Mouse (Mus musculus): ENCODE data around the gene Marc1. TPM values are rescaled to one million over a fixed set of nuclear protein-coding genes. Genes with fewer than 3 reads are reported as not detected.

Marc1 gene
- 0.22 TPM in 1 of 2 replicates, not detected in the other for polyA plus RNA-seq (2015; fragmentation: Nextera tagmentation; extraction: Ambion mirVana)

DNA sequence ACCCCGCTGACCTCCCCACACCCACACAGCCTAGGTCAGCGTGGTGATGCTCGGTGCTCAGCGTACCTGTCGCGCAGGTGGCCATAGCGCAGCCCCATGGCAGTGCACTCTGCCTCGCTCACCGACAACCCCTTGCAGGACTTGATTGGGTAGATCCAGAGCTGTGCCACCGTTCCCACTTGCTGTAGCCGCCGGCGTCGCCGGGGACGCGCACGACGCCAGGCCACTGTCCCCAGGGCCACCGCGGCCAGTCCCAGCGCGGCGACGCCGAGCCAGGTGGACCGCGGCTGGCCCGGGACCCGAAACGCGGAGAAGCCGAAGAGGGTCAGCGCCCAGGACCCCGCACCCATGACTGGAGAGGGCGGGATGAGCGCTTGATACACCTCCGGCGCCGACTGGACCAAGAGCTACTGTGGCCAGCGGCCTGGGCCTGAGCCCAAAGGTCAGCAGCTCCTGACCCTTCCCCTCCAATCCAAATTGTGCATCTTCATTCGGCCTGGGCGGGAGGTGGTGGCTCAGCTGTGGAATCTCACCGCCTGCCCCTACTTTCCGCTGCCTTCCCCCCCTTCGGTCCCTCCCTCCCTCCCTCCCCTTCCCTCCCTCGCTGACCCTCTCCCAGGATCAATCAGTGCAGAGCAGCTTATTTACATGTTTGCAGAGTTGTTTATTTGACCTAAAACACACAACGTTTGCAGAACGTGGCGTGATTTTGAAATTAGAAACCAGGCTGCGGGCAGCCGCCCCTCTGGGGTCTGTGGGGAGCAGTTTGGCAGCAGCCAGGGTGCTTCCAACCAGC, at the start of gene Marc1:
TSS of gene Marc1 (minus strand) at position 534 of the 796 bp plus-strand sequence.
- WGBS = 8% methylated on average over 52 of the region's 52 CpGs
- Histone ChIP-seq H3K9me3 (replicated peaks) (no peaks in the 10 kb centered on the region), H3K4me3 (peak within 1 kb of the TSS; percentile 30), H3K27ac (no peak within 1 kb of the TSS), H3K9ac (peak within 1 kb of the TSS; percentile 52; the same call in 1 of the 2 replicates), H3K4me1 (peaks cover 6% of the 10 kb centered on the region), H3K4me2 (peak within 1 kb of the TSS; percentile 63), H3K36me3 (ENCODE audit: poor library complexity, severe bottlenecking) (peaks cover 6% of the 10 kb centered on the region; the same call in 1 of the 2 replicates), H3K27me3 (peaks cover 36% of the 10 kb centered on the region)
- ATAC-seq = no peak; the same call in 1 of the 2 replicates

DNA sequence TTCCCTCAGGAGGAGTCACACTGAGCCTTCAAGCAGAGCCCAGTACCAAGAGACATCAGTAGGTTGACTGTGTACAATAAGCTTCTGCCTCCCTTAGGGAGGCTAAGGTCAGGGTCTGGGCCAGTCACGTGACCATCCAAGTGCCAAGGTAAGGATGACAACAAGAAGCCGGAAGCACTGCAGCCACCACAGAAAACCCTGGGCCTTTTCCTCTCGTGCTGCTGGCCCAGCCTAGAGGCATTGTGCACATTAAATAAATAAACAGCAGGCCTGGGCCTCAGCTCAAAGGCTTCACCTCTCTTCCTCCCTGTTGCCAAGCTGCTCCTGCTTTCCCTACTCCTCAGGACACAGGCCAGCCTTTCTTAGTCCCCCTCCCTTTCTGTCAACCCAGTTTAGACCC, 49.2 kb upstream of the Marc1 start:
- no peak overlapping the region for H3K4me2 ChIP-seq
- H3K9me3 ChIP-seq (replicated peaks) = no peaks in the 10 kb centered on the region
- peaks cover 6% of the 10 kb centered on the region; the same call in 1 of the 2 replicates for H3K27me3 ChIP-seq
- no peak overlapping the region for H3K27ac ChIP-seq
- H3K4me1 ChIP-seq = no peaks in the 10 kb centered on the region
- 79% methylated on average over 3 of the region's 3 CpGs for WGBS
- H3K4me3 ChIP-seq = no peak overlapping the region
- ATAC-seq = no peak
- no peak overlapping the region for H3K9ac ChIP-seq
- H3K36me3 ChIP-seq (ENCODE audit: poor library complexity, severe bottlenecking) = no peaks in the 10 kb centered on the region

- no peak overlapping the region for H3K27ac ChIP-seq
- no peak overlapping the region for H3K4me2 ChIP-seq
- no peak overlapping the region for H3K4me3 ChIP-seq
- no peaks in the 10 kb centered on the region for H3K4me1 ChIP-seq
- no peaks in the 10 kb centered on the region for H3K36me3 ChIP-seq (ENCODE audit: poor library complexity, severe bottlenecking)
- ATAC-seq = no peak
- H3K9ac ChIP-seq = no peak overlapping the region
- WGBS = 73% methylated on average over 1 of the region's 1 CpGs
- peaks cover 8% of the 10 kb centered on the region; the same call in 1 of the 2 replicates for H3K27me3 ChIP-seq
- no peaks in the 10 kb centered on the region for H3K9me3 ChIP-seq (replicated peaks)
Measured at GRCm38 (mm10) chr1:184858253-184858652, 47.1 kb upstream of the Marc1 start.

DNA sequence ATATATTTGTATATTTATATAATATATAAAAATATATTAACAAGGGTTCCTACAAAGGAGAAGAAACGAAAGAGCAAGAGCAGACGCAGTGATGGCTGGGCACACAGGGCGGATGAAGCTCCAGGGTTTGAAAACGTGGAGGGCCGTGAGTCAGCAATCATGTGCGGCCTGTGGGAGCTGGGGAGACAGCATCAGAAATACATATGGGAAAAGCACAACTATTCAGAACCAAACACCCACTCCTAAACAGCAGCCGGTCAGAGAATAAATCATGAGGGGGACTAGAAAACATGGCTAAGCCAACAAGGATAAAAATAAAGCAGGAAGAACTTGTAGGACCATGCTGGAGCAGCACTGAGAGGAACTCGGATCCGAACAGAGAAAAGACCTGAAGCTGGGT, 46.1 kb upstream of the Marc1 start:
- no peak overlapping the region for H3K4me2 ChIP-seq
- no peaks in the 10 kb centered on the region for H3K36me3 ChIP-seq (ENCODE audit: poor library complexity, severe bottlenecking)
- H3K4me3 ChIP-seq = no peak overlapping the region
- no peak overlapping the region for H3K27ac ChIP-seq
- WGBS = 93% methylated on average over 9 of the region's 9 CpGs
- no peak for ATAC-seq
- no peak overlapping the region for H3K9ac ChIP-seq
- 0 out of 2 replicates have a peak, but pooled peaks cover under 1% of the 10 kb centered on the region for H3K4me1 ChIP-seq
- H3K9me3 ChIP-seq (replicated peaks) = no peaks in the 10 kb centered on the region
- peaks cover 4% of the 10 kb centered on the region; the same call in 1 of the 2 replicates for H3K27me3 ChIP-seq

GRCm38 (mm10) chr1:184853922-184854321, 42.8 kb upstream of the Marc1 start:
- WGBS = 52% methylated on average over 3 of the region's 3 CpGs
- no peak for ATAC-seq
- no peak overlapping the region for H3K9ac ChIP-seq

DNA sequence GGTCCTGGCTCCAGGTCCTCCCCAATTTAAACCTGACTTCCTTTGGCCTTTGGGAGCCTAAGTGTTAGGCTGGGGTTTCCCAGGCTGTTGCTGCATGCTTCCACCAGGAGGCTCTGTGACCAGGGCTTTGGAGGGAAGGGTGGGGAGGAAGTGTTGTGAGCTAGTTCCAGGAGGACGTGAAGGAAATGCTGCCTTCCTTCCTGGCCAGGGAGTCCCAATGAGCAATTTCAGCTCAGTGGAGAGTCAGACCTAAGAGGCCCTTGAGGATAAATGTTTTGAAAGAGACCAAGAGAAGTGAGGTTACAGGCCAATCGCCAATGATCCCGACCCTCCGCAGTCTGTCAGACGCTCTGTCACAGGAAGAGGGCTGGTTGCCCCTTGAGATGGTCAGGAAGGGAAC, 42.2 kb upstream of the Marc1 start:
- Histone ChIP-seq H3K4me1 (peaks cover 6% of the 10 kb centered on the region; the same call in 1 of the 2 replicates), H3K4me2 (peak overlapping the region; percentile 8; the same call in 1 of the 2 replicates), H3K4me3 (no peak overlapping the region), H3K27ac (no peak overlapping the region), H3K9ac (no peak overlapping the region), H3K9me3 (replicated peaks) (no peaks in the 10 kb centered on the region), H3K27me3 (peaks cover 27% of the 10 kb centered on the region; the same call in 1 of the 2 replicates), H3K36me3 (ENCODE audit: poor library complexity, severe bottlenecking) (no peaks in the 10 kb centered on the region)
- peak; percentile 68; the same call in 1 of the 2 replicates for ATAC-seq
- 27% methylated on average over 5 of the region's 5 CpGs for WGBS

More at GRCm38 (mm10) chr1:184853922-184854321, 42.8 kb upstream of the Marc1 start:
- Histone ChIP-seq H3K4me2 (no peak overlapping the region), H3K4me3 (no peak overlapping the region), H3K36me3 (ENCODE audit: poor library complexity, severe bottlenecking) (no peaks in the 10 kb centered on the region), H3K27ac (no peak overlapping the region), H3K27me3 (peaks cover 24% of the 10 kb centered on the region; the same call in 1 of the 2 replicates), H3K4me1 (peaks cover 6% of the 10 kb centered on the region; the same call in 1 of the 2 replicates), H3K9me3 (replicated peaks) (no peaks in the 10 kb centered on the region)

- 20% methylated on average over 31 of the region's 31 CpGs for WGBS
Measured at GRCm38 (mm10) chr1:184851741-184852618, 40.9 kb upstream of the Marc1 start.

GRCm38 (mm10) chr1:184851166-184851565, 40.1 kb upstream of the Marc1 start:
- Histone ChIP-seq H3K9ac (no peak overlapping the region), H3K9me3 (replicated peaks) (no peaks in the 10 kb centered on the region), H3K36me3 (ENCODE audit: poor library complexity, severe bottlenecking) (no peaks in the 10 kb centered on the region), H3K4me1 (peaks cover 10% of the 10 kb centered on the region), H3K4me3 (no peak overlapping the region), H3K4me2 (no peak overlapping the region), H3K27me3 (peaks cover 46% of the 10 kb centered on the region; the same call in 1 of the 2 replicates), H3K27ac (no peak overlapping the region)
- 48% methylated on average over 7 of the region's 7 CpGs for WGBS
- no peak for ATAC-seq

More at GRCm38 (mm10) chr1:184851741-184852618, 40.9 kb upstream of the Marc1 start:
- Histone ChIP-seq H3K4me1 (peaks cover 6% of the 10 kb centered on the region; the same call in 1 of the 2 replicates), H3K4me3 (peak overlapping the region; percentile 14; the same call in 1 of the 2 replicates), H3K27me3 (peaks cover 39% of the 10 kb centered on the region; the same call in 1 of the 2 replicates), H3K4me2 (peak overlapping the region; percentile 54), H3K36me3 (ENCODE audit: poor library complexity, severe bottlenecking) (no peaks in the 10 kb centered on the region), H3K9ac (no peak overlapping the region), H3K9me3 (replicated peaks) (no peaks in the 10 kb centered on the region), H3K27ac (no peak overlapping the region)
- ATAC-seq = peak; percentile 95

DNA sequence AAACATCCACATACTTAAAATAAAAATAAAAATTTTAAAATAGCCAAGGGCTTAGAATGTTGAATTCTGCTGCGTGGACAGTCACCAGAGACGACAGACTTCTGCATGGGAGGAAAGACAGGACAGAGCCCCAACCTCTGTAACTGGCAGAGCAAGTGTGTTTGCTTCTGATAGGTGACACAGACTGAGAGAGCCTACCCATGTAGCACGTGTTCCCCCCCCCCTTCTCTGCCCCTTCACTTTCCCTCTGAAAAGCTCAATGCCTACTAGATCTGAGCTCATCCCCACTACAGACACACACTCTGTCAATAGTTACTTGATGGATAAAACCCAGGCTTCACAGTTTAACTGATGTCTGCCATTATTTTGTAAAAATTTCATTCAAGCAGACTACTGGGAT, 35.9 kb upstream of the Marc1 start:
- 56% methylated on average over 3 of the region's 3 CpGs for WGBS
- H3K9me3 ChIP-seq (replicated peaks) = no peaks in the 10 kb centered on the region
- peaks cover 29% of the 10 kb centered on the region for H3K4me1 ChIP-seq
- ATAC-seq = no peak
- H3K36me3 ChIP-seq (ENCODE audit: poor library complexity, severe bottlenecking) = no peaks in the 10 kb centered on the region
- no peak overlapping the region for H3K9ac ChIP-seq
- H3K4me3 ChIP-seq = no peak overlapping the region
- H3K27me3 ChIP-seq = peaks cover 44% of the 10 kb centered on the region; the same call in 1 of the 2 replicates
- no peak overlapping the region for H3K4me2 ChIP-seq
- no peak overlapping the region for H3K27ac ChIP-seq

DNA sequence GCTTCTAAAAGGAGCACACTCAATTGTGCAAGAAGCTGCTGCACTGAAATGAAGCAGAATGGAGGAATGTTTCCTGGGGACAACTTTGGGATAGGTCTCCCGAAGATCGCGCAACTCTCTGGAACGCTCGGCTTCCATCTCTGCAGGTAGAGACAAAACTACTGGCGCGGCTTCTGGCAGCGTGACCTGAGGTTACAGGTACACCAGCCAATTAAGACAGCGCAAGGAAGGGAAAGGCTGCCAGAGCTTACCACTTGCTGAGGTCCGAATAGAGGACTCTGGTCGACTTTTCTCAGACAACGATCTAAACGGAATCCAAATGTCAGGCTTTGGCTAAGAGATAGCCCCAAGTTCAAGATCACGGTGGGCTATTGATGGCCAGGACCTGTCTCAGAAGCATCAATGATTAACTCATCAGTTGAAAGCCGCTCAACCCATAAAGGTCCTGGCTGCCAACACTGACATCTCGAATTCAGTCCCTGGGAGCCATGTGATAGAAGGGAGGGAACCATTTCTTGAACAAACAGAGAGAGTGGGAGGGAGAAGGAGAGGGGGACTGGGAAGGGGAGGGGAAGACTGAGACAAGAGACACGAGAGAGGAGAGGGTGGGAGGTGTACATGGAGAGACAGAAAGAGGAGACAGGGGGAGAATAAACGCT, 35.1 kb upstream of the Marc1 start, which contains the start of gene Marc2:
TSS of gene Marc2 (minus strand) at position 360 of the 659 bp plus-strand sequence.
- H3K4me1 ChIP-seq = peaks cover 30% of the 10 kb centered on the region
- 5% methylated on average over 18 of the region's 18 CpGs for WGBS
- no peak within 1 kb of the TSS for H3K27ac ChIP-seq
- no peaks in the 10 kb centered on the region for H3K9me3 ChIP-seq (replicated peaks)
- peak within 1 kb of the TSS; percentile 83 for H3K9ac ChIP-seq
- peaks cover 36% of the 10 kb centered on the region; the same call in 1 of the 2 replicates for H3K27me3 ChIP-seq
- H3K4me2 ChIP-seq = peak within 1 kb of the TSS; percentile 85
- ATAC-seq = no peak
- H3K4me3 ChIP-seq = peak within 1 kb of the TSS; percentile 82
- H3K36me3 ChIP-seq (ENCODE audit: poor library complexity, severe bottlenecking) = no peaks in the 10 kb centered on the region

Measured in forebrain, embryonic 13.5 days (tissue).